Mouse (Mus musculus) liver, postnatal 0 days (tissue): ENCODE results near the gene Baat.

Experiments used
- CTCF ChIP-seq: sonication (generic); IDR thresholded peaks from 2 replicates; pipeline ENCODE4 v1.5.1; 2016; ENCODE audit warnings: antibody characterized with exemption, low read depth
- EP300 ChIP-seq: IDR thresholded peaks from 2 replicates; pipeline ENCODE4 v1.6.1; 2016; ENCODE audit warnings: antibody characterized with exemption, low read depth, mild to moderate bottlenecking

GRCm38 (mm10) chr4:49546026-49546425 is 39.7 kb upstream of the Baat start:
- TF ChIP-seq CTCF (no peak), EP300 (no peak)
